Mouse (Mus musculus) embryo, embryonic 10 days (tissue): Measurements from ENCODE around the gene Slc6a17.

Experiments used
- DNase-seq: peaks from one replicate; pipeline ENCODE4 v3.0.0-alpha.2; 2015; ENCODE audit warnings: low spot score

Slc6a17 gene

GRCm38 (mm10) chr3:107517631-107518108, at the start of gene Slc6a17:
Gene Slc6a17, minus strand, starts transcription at chr3:107518018.
- peak; percentile 73 for DNase-seq

- peak; percentile 27 for DNase-seq
Measured at GRCm38 (mm10) chr3:107565331-107565730, 47.5 kb upstream of the Slc6a17 start.

GRCm38 (mm10) chr3:107563880-107564279, 46.1 kb upstream of the Slc6a17 start:
- no peak for DNase-seq

GRCm38 (mm10) chr3:107562591-107562990, 44.8 kb upstream of the Slc6a17 start:
- DNase-seq = no peak

- DNase-seq = no peak
Measured at GRCm38 (mm10) chr3:107562104-107562503, 44.3 kb upstream of the Slc6a17 start.

- peak; percentile 87 for DNase-seq
Measured at GRCm38 (mm10) chr3:107559183-107559582, 41.4 kb upstream of the Slc6a17 start.

GRCm38 (mm10) chr3:107558740-107559139, 40.9 kb upstream of the Slc6a17 start:
- no peak for DNase-seq

GRCm38 (mm10) chr3:107554842-107555241, 37.0 kb upstream of the Slc6a17 start, which contains the start of gene Ubl4b:
Gene Ubl4b, minus strand, starts transcription at chr3:107555073.
- no peak for DNase-seq

- DNase-seq = peak; percentile 84
Measured at GRCm38 (mm10) chr3:107550409-107551049, 32.7 kb upstream of the Slc6a17 start.

- no peak for DNase-seq
Measured at GRCm38 (mm10) chr3:107546956-107547355, 29.1 kb upstream of the Slc6a17 start.

- peak; percentile 73 for DNase-seq
Measured at GRCm38 (mm10) chr3:107545716-107546412, 28.0 kb upstream of the Slc6a17 start.

GRCm38 (mm10) chr3:107545278-107545677, 27.5 kb upstream of the Slc6a17 start:
- DNase-seq = no peak

GRCm38 (mm10) chr3:107543158-107544080, 25.6 kb upstream of the Slc6a17 start:
- no peak for DNase-seq

- DNase-seq = no peak
Measured at GRCm38 (mm10) chr3:107542584-107542983, 24.8 kb upstream of the Slc6a17 start.

- no peak for DNase-seq
Measured at GRCm38 (mm10) chr3:107537504-107537889, 19.7 kb upstream of the Slc6a17 start.

- DNase-seq = peak; percentile 32
Measured at GRCm38 (mm10) chr3:107536810-107537503, 19.1 kb upstream of the Slc6a17 start.

GRCm38 (mm10) chr3:107534951-107535350, 17.1 kb upstream of the Slc6a17 start:
- no peak for DNase-seq

- no peak for DNase-seq
Measured at GRCm38 (mm10) chr3:107533532-107533931, 15.7 kb upstream of the Slc6a17 start.

GRCm38 (mm10) chr3:107530581-107530980, 12.8 kb upstream of the Slc6a17 start:
- no peak for DNase-seq

- DNase-seq = no peak
Measured at GRCm38 (mm10) chr3:107529182-107529581, 11.4 kb upstream of the Slc6a17 start.

- no peak for DNase-seq
Measured at GRCm38 (mm10) chr3:107528401-107529118, 10.7 kb upstream of the Slc6a17 start.
